Mouse (Mus musculus) erythroblast, embryonic 14.5 days (primary cell): ENCODE data around the gene Plpp3.

Experiments
- GATA1 ChIP-seq: IDR thresholded peaks from 2 replicates; pipeline ENCODE4 v1.6.1; 2012; ENCODE audit warnings: low read length, inconsistent platforms, mixed read lengths
- TAL1 ChIP-seq: IDR thresholded peaks from 3 replicates; pipeline ENCODE4 v1.6.1; 2012; ENCODE audit warnings: low read length, inconsistent platforms, mixed read lengths

DNA sequence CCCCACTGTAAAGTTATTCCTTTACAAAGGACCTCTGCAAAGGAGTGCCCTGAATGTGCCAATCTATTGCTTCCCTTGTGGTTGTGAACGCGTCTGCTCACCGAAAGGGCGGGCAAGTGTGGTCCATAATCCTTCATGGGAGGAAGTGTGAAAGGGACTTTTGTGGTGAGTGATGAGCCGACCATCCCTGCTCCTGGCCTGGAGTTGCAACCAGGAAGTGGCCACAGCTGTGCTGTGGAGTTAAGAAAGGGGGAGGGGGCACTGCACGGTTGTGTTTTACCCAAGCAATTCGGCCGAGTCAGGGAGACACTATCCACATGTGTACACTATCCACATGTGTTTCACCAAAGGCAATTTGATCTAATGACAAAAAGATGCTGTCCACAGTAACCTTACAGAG lies 49.8 kb downstream of the Plpp3 start:
- TF ChIP-seq GATA1 (no peak), TAL1 (no peak)
